Mouse (Mus musculus) lung, embryonic 14.5 days (tissue): ENCODE measurements around the gene Farsb. TPM values are rescaled to one million over a fixed set of nuclear protein-coding genes. Genes with fewer than 3 reads are reported as not detected.

Experiments used
- ATAC-seq: fragments of 200-750 bp; cut with Nextera tagmentation; 2 replicates; pipeline ENCODE4 v1.8.0; 2017; ENCODE audit warnings: mild to moderate bottlenecking, moderate TSS enrichment, moderate library complexity; ENCODE audit not compliant: insufficient read depth
- DNase-seq: peaks from one replicate; pipeline ENCODE4 v3.0.0-alpha.2; 2015
- H3K27ac ChIP-seq: fragments of 300-500 bp; sonication (generic); 2 replicates; pipeline ENCODE4 v1.5.1; 2014; ENCODE audit warnings: low read depth, mild to moderate bottlenecking, moderate library complexity
- H3K27me3 ChIP-seq: fragments of 300-500 bp; sonication (generic); 2 replicates; pipeline ENCODE4 v1.6.1; 2014; ENCODE audit warnings: low read length, control low read depth; ENCODE audit not compliant: insufficient read depth
- H3K36me3 ChIP-seq: fragments of 300-500 bp; sonication (generic); 2 replicates; pipeline ENCODE4 v1.6.1; 2014; ENCODE audit warnings: control low read depth; ENCODE audit not compliant: insufficient read depth
- H3K4me1 ChIP-seq: fragments of 300-500 bp; sonication (generic); 2 replicates; pipeline ENCODE4 v1.6.1; 2014; ENCODE audit warnings: antibody characterized with exemption, control low read depth; ENCODE audit not compliant: insufficient read depth
- H3K4me2 ChIP-seq: fragments of 300-500 bp; sonication (generic); 2 replicates; pipeline ENCODE4 v1.6.1; 2014; ENCODE audit warnings: mild to moderate bottlenecking
- H3K4me3 ChIP-seq: fragments of 300-500 bp; sonication (generic); 2 replicates; pipeline ENCODE4 v1.5.1; 2014; ENCODE audit warnings: low read depth, low read length
- H3K9ac ChIP-seq: fragments of 300-500 bp; sonication (generic); 2 replicates; pipeline ENCODE4 v1.6.1; 2014
- H3K9me3 ChIP-seq: fragments of 300-500 bp; sonication (generic); 2 replicates; pipeline ENCODE4 v1.6.1; 2016; ENCODE audit warnings: low read depth, low read length, control low read depth
- CTCF ChIP-seq: IDR thresholded peaks from 2 replicates; pipeline ENCODE4 v1.5.1; 2016; ENCODE audit warnings: antibody characterized with exemption, low read depth
- WGBS: fragments of 180-500 bp; shearing (Covaris S2); extraction: QIAGEN DNeasy Blood & Tissue Kit; methylation state at CpG from one replicate; pipeline ENCODE4 v1.1.7; 2014; 5-methylcytosine and 5-hydroxymethylcytosine counted together
- polyA plus RNA-seq: library from polyadenylated mRNA; unstranded; fragments of >200 nt; fragmentation: Nextera tagmentation; extraction: Ambion mirVana; gene quantifications from 2 replicates; pipeline ENCODE4 v1.2.1, GENCODE M21; 2014

Gene Farsb
- polyA plus RNA-seq, 1 experiment from 2014 or later, result 140 TPM

- Histone ChIP-seq H3K4me2 (no peak overlapping the region), H3K9me3 (no peaks in the 10 kb centered on the region), H3K27me3 (no peaks in the 10 kb centered on the region), H3K27ac (no peak overlapping the region), H3K36me3 (peaks cover 18% of the 10 kb centered on the region), H3K4me1 (no peaks in the 10 kb centered on the region), H3K9ac (no peak overlapping the region), H3K4me3 (no peak overlapping the region)
- DNase-seq (no peak), ATAC-seq (no peak)
- 86% methylated on average over 11 of the region's 11 CpGs for WGBS
- no peak for TF ChIP-seq CTCF
These were observed 59.8 kb downstream of the Farsb start for GRCm38 (mm10) chr1:78428851-78429250.

DNA sequence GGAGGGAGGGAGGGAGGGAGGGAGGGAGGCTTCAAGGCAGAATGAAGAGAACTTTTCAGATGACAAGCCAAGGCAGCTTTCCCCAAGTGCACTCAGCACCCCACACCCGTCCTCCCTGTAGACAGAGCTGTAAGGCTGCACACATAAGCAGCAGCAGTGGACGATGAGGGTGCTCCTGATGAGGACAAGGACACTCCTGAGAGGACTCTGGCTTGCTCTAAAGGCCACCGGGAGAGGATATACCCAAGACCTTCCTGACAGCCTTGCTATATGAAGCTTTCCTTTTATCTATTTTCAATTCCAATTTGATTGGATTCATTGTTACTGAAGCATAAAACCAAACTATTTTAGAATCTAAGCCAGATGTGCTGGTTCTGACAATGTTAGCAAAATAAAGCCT, 61.9 kb downstream of the Farsb start:
- Histone ChIP-seq H3K36me3 (peaks cover 23% of the 10 kb centered on the region), H3K4me3 (no peak overlapping the region), H3K9me3 (no peaks in the 10 kb centered on the region), H3K27ac (no peak overlapping the region), H3K4me2 (no peak overlapping the region), H3K9ac (no peak overlapping the region), H3K4me1 (no peaks in the 10 kb centered on the region), H3K27me3 (no peaks in the 10 kb centered on the region)
- peak; percentile 33 for DNase-seq
- WGBS, result 60% methylated on average over 3 of the region's 3 CpGs
- no peak for TF ChIP-seq CTCF
- peak; percentile 42; the same call in 1 of the 2 replicates for ATAC-seq

DNA sequence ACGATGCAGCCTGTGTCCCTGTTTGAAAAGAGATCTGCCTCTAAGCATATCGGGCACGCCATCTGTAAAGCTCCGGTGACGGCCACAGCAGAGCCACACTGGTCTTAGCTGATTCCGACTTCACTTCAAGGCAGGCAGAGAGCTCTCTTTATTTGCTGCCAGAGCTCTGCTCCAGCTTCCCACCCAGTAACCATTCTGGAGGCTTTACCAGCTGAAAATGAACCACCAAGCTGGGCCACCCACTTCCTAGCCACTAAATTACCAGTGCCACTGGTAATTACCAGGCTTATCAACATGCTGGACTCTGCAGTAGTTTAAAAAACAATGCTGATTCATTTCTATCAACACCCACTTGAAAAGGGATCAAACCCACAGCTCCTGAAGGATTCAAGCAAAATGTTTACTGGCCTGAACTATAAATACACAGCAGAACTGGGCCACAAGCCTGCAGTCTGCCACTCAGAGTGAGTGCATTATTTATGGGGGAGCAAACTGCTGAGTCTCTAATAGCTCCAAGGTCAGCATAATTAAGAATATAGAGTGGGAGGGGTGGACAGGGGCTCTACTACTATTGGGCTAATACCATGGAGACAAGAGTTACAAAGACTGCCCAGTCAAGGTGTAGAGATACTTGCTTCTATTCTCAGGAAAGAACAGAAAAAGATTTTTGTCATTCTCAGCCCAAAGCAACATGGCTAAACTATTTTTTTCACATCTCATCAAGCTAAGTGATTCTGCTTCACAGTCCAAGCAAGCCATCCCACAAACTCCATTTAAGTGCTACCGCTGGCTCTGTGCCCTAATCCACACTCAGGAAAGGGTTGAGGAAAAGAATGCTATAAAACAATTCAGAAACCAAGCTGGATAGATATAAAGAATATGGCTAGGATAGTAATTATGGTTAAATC, 62.6 kb downstream of the Farsb start:
- H3K4me2 ChIP-seq, result no peak overlapping the region
- ATAC-seq (peak; percentile 82), DNase-seq (peak; percentile 77)
- 73% methylated on average over 7 of the region's 7 CpGs for WGBS
- H3K36me3 ChIP-seq, result peaks cover 23% of the 10 kb centered on the region
- no peaks in the 10 kb centered on the region for H3K9me3 ChIP-seq
- H3K4me1 ChIP-seq, result no peaks in the 10 kb centered on the region
- H3K27ac ChIP-seq, result peak overlapping the region; percentile 68; the same call in 1 of the 2 replicates
- H3K4me3 ChIP-seq, result no peak overlapping the region
- no peak overlapping the region for H3K9ac ChIP-seq
- H3K27me3 ChIP-seq, result no peaks in the 10 kb centered on the region
- no peak for TF ChIP-seq CTCF

- Histone ChIP-seq H3K4me1 (no peaks in the 10 kb centered on the region), H3K27ac (peak overlapping the region; percentile 68; the same call in 1 of the 2 replicates), H3K9me3 (no peaks in the 10 kb centered on the region), H3K4me3 (no peak overlapping the region), H3K36me3 (peaks cover 23% of the 10 kb centered on the region), H3K9ac (no peak overlapping the region), H3K4me2 (no peak overlapping the region), H3K27me3 (no peaks in the 10 kb centered on the region)
- ATAC-seq, result no peak
- TF ChIP-seq CTCF, result no peak
- 90% methylated on average over 7 of the region's 7 CpGs for WGBS
- DNase-seq, result no peak
These were observed 63.4 kb downstream of the Farsb start for GRCm38 (mm10) chr1:78425309-78425708.

DNA sequence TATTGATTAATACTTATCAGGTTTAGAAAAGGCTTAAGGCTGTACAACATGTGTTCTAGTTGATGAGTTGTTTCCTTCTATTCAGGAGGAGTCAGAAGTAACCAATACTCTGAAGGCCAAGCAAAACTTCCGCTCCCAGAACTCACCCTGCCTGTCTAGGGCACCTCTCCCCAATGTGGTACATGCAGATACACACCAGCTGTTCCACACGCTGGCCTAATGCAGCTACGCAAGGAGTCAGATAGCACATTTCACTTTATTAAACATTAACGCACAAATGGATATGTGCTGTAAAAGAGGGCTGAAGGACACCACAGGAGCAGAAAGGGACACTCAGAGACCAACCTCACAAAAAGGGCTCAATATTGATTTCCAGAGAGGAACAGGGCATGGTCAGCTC, 63.8 kb downstream of the Farsb start:
- 0 out of 2 replicates have a peak, but pooled peaks have one; percentile 24 for ATAC-seq
- H3K27me3 ChIP-seq, result no peaks in the 10 kb centered on the region
- no peak for TF ChIP-seq CTCF
- no peak overlapping the region for H3K9ac ChIP-seq
- DNase-seq, result peak; percentile 45
- whole genome bisulfite sequencing, result 56% methylated on average over 4 of the region's 4 CpGs
- H3K9me3 ChIP-seq, result no peaks in the 10 kb centered on the region
- H3K27ac ChIP-seq, result no peak overlapping the region
- H3K4me3 ChIP-seq, result no peak overlapping the region
- peaks cover 23% of the 10 kb centered on the region for H3K36me3 ChIP-seq
- H3K4me1 ChIP-seq, result no peaks in the 10 kb centered on the region
- H3K4me2 ChIP-seq, result no peak overlapping the region

DNA sequence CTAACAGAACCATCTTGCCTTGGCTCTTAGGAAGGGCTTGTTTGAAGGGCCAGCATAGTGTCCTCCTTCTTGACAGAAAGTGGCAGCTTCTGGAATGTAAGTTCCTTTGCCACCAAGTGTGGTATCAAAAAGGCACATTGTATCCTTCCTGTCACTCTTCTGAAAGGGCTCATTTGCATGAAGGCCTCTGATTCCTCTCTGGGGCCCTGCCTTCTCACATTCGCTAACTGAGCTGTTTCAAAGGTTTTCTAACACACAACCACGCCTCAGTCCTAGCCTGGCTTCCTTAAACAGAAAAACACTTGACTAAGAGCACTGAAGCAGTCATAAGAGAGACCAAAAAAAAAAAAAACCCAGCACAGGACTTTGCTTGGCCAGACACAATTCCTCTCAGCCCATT, 66.1 kb downstream of the Farsb start:
- no peak overlapping the region for H3K9ac ChIP-seq
- H3K4me1 ChIP-seq, result no peaks in the 10 kb centered on the region
- no peak overlapping the region for H3K4me3 ChIP-seq
- H3K36me3 ChIP-seq, result peaks cover 23% of the 10 kb centered on the region
- ATAC-seq (no peak), DNase-seq (no peak)
- WGBS, result 76% methylated on average over 2 of the region's 2 CpGs
- H3K4me2 ChIP-seq, result no peak overlapping the region
- H3K27me3 ChIP-seq, result no peaks in the 10 kb centered on the region
- no peaks in the 10 kb centered on the region for H3K9me3 ChIP-seq
- no peak for TF ChIP-seq CTCF
- no peak overlapping the region for H3K27ac ChIP-seq

GRCm38 (mm10) chr1:78421749-78422148, 66.9 kb downstream of the Farsb start:
- DNase-seq (no peak), ATAC-seq (no peak)
- 80% methylated on average over 5 of the region's 5 CpGs for WGBS
- no peak overlapping the region for H3K27ac ChIP-seq
- no peaks in the 10 kb centered on the region for H3K4me1 ChIP-seq
- H3K9me3 ChIP-seq, result no peaks in the 10 kb centered on the region
- no peaks in the 10 kb centered on the region for H3K27me3 ChIP-seq
- H3K9ac ChIP-seq, result no peak overlapping the region
- TF ChIP-seq CTCF, result no peak
- H3K4me3 ChIP-seq, result no peak overlapping the region
- peaks cover 23% of the 10 kb centered on the region for H3K36me3 ChIP-seq
- no peak overlapping the region for H3K4me2 ChIP-seq
